Mouse (Mus musculus): ENCODE measurements around the gene Otop2. TPM values are rescaled to one million over a fixed set of nuclear protein-coding genes. Genes with fewer than 3 reads are reported as not detected.
A peak's percentile ranks its signal among the peaks of the same experiment; 100 is the strongest.

The Otop2 gene
- total and polyA plus RNA-seq, 2 experiments from 2014 or later = not detected

- peaks cover 6% of the 10 kb centered on the region; the same call in 1 of the 2 replicates for H3K36me3 ChIP-seq (replicated peaks; ENCODE audit: control insufficient read depth, insufficient read depth, low read length)
- H3K27ac ChIP-seq (ENCODE audit: low read depth) = no peak overlapping the region
- peak overlapping the region; percentile 42 for H3K4me2 ChIP-seq (ENCODE audit: low read depth, low read length)
- H3K4me1 ChIP-seq (ENCODE audit: control insufficient read depth, insufficient read depth) = peaks cover 13% of the 10 kb centered on the region; the same call in 1 of the 2 replicates
- DNase-seq (ENCODE audit: low spot score) (no peak), ATAC-seq (ENCODE audit: insufficient read depth, low read depth) (no peak)
- WGBS = 9% methylated on average over 39 of the region's 39 CpGs
- TF ChIP-seq CTCF (IDR thresholded peaks at IDR 0.05; ENCODE audit: low read depth) (peak; percentile 44), EP300 (IDR thresholded peaks at IDR 0.05; ENCODE audit: low read depth) (no peak)
- H3K9ac ChIP-seq (replicated peaks; ENCODE audit: low read depth, low read length) = no peak overlapping the region
- H3K27me3 ChIP-seq (ENCODE audit: control insufficient read depth, insufficient read depth, low read length) = peaks cover 86% of the 10 kb centered on the region
- H3K4me3 ChIP-seq (ENCODE audit: low read depth, low read length) = peak overlapping the region; percentile 48; the same call in 1 of the 2 replicates
- no peaks in the 10 kb centered on the region for H3K9me3 ChIP-seq (replicated peaks; ENCODE audit: control insufficient read depth, low read length)
Measured at GRCm38 (mm10) chr11:115264862-115265668, 41.9 kb upstream of the Otop2 start.

DNA sequence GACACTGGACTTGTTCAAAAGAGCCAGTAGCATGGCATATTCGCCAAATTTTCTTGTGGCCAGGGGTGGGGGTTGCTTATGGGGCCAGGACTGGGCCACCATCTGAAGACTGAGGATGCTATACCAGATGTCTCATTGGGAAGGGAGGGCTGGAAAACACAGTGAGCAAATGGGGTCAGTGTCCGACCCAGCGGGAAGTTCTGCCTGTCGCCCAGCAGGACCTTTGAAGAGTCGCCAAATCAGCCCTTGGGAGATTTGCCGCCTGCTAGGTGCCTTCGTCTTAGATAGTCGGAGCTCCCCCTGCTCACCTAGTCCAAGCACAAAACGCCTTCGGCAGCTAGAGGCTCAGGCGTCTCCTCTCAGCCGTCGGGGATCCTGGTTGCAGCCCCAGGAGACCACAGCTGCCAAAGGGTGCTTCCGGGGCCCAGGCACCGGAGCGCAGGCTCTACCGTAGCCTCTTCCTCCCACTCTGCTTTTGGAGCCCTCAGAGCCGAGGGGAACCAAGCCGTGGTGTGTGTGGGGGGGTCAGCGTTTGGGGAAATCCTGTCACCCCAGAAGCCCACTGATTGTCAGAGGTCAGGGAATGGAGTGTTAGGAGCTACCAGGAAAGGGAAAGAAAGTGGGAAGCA lies 41.1 kb upstream of the Otop2 start:
- Histone ChIP-seq H3K36me3 (replicated peaks; ENCODE audit: control insufficient read depth, insufficient read depth, low read length) (peaks cover 6% of the 10 kb centered on the region; the same call in 1 of the 2 replicates), H3K4me1 (ENCODE audit: control insufficient read depth, insufficient read depth) (peaks cover 13% of the 10 kb centered on the region; the same call in 1 of the 2 replicates), H3K27ac (ENCODE audit: low read depth) (no peak overlapping the region), H3K9me3 (replicated peaks; ENCODE audit: control insufficient read depth, low read length) (no peaks in the 10 kb centered on the region), H3K4me2 (ENCODE audit: low read depth, low read length) (0 out of 2 replicates have a peak overlapping the region, but pooled peaks have one; percentile 65), H3K4me3 (ENCODE audit: low read depth, low read length) (peak overlapping the region; percentile 48), H3K27me3 (ENCODE audit: control insufficient read depth, insufficient read depth, low read length) (peaks cover 78% of the 10 kb centered on the region), H3K9ac (replicated peaks; ENCODE audit: low read depth, low read length) (no peak overlapping the region)
- no peak for DNase-seq (ENCODE audit: low spot score)
- ATAC-seq (ENCODE audit: insufficient read depth, low read depth) = no peak
- no peak for TF ChIP-seq EP300 (IDR thresholded peaks at IDR 0.05; ENCODE audit: low read depth)
- TF ChIP-seq CTCF (IDR thresholded peaks at IDR 0.05; ENCODE audit: low read depth) = no peak
- 6% methylated on average over 20 of the region's 20 CpGs for WGBS

DNA sequence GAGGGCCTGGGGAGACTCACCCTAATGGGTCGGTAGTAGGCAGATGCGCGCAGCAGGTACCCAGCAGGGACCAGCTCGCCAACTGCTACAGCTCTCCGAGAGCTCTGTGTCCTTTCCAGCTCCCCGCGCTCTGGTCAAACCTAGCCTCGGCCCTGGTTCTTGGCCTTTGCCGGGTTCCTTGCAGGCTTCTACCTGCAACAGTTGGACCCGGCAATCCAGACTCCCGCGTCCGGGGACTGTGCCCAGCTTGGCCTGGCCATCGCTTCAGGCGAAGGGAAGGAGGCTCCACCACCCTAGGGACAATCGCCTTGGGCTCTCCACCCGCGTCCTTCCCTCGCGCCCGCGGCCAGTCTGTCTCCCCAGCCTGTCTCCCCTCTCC lies 40.6 kb upstream of the Otop2 start:
- H3K36me3 ChIP-seq (replicated peaks; ENCODE audit: control insufficient read depth, insufficient read depth, low read length) = peaks cover 6% of the 10 kb centered on the region; the same call in 1 of the 2 replicates
- H3K9ac ChIP-seq (replicated peaks; ENCODE audit: low read depth, low read length) = no peak overlapping the region
- H3K9me3 ChIP-seq (replicated peaks; ENCODE audit: control insufficient read depth, low read length) = no peaks in the 10 kb centered on the region
- H3K4me3 ChIP-seq (ENCODE audit: low read depth, low read length) = peak overlapping the region; percentile 48
- DNase-seq (ENCODE audit: low spot score) (no peak), ATAC-seq (ENCODE audit: insufficient read depth, low read depth) (no peak)
- TF ChIP-seq EP300 (IDR thresholded peaks at IDR 0.05; ENCODE audit: low read depth) (no peak), CTCF (IDR thresholded peaks at IDR 0.05; ENCODE audit: low read depth) (no peak)
- H3K4me1 ChIP-seq (ENCODE audit: control insufficient read depth, insufficient read depth) = peaks cover 13% of the 10 kb centered on the region; the same call in 1 of the 2 replicates
- H3K4me2 ChIP-seq (ENCODE audit: low read depth, low read length) = peak overlapping the region; percentile 65
- H3K27me3 ChIP-seq (ENCODE audit: control insufficient read depth, insufficient read depth, low read length) = peaks cover 73% of the 10 kb centered on the region
- no peak overlapping the region for H3K27ac ChIP-seq (ENCODE audit: low read depth)
- 4% methylated on average over 22 of the region's 22 CpGs for WGBS

DNA sequence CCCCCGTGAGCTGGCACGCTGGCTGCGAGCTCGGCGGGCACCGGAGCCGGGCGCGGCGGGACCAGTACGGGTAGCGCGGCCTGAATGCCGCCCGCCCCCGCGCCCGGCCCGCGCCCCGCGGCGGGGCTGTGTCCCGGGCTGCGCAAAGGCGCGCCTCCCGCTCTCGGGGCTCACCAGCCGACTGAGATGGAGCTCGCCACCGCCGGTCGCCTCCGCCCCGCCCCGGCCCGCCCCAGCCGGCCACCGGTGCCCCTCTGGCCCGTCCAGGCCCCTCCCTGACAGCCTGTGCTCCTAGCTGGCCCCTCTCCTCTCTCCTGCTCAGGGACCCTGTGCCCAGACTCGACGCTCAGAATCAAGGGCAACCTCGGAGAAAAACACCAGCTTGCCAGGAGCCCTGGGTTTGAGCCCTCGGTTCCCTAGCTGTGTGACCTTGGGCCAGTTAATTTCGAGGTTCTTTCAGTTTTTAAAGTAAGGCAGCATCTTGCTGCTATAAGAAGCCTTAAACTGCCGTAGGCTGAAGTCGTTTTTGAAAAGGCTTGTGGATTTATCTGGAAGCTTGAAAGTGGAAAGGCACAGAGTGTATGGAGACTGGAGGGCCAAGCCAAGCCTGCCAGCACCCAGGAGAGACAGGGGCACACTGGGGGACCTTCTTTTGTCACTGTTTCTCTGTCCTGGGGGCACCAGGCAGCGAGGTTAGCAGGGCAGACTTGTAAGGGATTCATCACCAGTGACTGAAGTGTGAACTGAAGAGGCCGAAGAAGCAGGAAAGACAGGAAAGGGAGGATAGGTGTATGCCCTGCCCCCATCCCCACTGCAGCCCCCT lies 39.7 kb upstream of the Otop2 start, which contains the start of gene Grin2c:
Gene Grin2c, minus strand, starts transcription at position 183 of the 823 bp plus-strand sequence.
- 9% methylated on average over 46 of the region's 50 CpGs for WGBS
- H3K4me3 ChIP-seq (ENCODE audit: low read depth, low read length) = peak within 1 kb of the TSS; percentile 48
- ATAC-seq (ENCODE audit: insufficient read depth, low read depth) (no peak), DNase-seq (ENCODE audit: low spot score) (no peak)
- peak within 1 kb of the TSS; percentile 65 for H3K4me2 ChIP-seq (ENCODE audit: low read depth, low read length)
- H3K36me3 ChIP-seq (replicated peaks; ENCODE audit: control insufficient read depth, insufficient read depth, low read length) = peaks cover 6% of the 10 kb centered on the region; the same call in 1 of the 2 replicates
- H3K27ac ChIP-seq (ENCODE audit: low read depth) = no peak within 1 kb of the TSS
- peaks cover 64% of the 10 kb centered on the region for H3K27me3 ChIP-seq (ENCODE audit: control insufficient read depth, insufficient read depth, low read length)
- no peaks in the 10 kb centered on the region for H3K9me3 ChIP-seq (replicated peaks; ENCODE audit: control insufficient read depth, low read length)
- peak within 1 kb of the TSS; percentile 9; the same call in 1 of the 2 replicates for H3K9ac ChIP-seq (replicated peaks; ENCODE audit: low read depth, low read length)
- peaks cover 13% of the 10 kb centered on the region; the same call in 1 of the 2 replicates for H3K4me1 ChIP-seq (ENCODE audit: control insufficient read depth, insufficient read depth)
- no peak for TF ChIP-seq CTCF (IDR thresholded peaks at IDR 0.05; ENCODE audit: low read depth)
- no peak for TF ChIP-seq EP300 (IDR thresholded peaks at IDR 0.05; ENCODE audit: low read depth)

DNA sequence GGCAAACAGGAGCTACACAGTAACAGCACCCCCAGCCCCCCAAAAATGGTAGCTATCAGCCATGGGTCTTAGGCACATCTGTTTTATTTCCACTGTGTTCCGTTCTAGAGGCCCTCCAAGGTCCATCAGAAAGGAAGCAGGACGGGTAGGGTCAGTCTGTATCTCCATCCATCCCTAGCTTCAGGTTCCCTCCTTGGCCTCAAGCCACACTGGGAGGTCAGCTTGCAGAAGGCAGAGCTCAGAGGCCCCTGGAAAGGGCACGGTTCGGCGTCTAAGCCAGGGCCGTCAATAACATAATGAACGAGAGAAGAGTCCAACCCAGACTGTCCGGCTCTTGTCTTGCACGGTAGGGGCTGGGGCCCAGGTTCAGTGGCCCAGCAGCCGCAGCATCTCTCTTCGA lies 39.0 kb upstream of the Otop2 start:
- TF ChIP-seq CTCF (IDR thresholded peaks at IDR 0.05; ENCODE audit: low read depth) (no peak), EP300 (IDR thresholded peaks at IDR 0.05; ENCODE audit: low read depth) (no peak)
- Histone ChIP-seq H3K9me3 (replicated peaks; ENCODE audit: control insufficient read depth, low read length) (no peaks in the 10 kb centered on the region), H3K27ac (ENCODE audit: low read depth) (no peak overlapping the region), H3K9ac (replicated peaks; ENCODE audit: low read depth, low read length) (no peak overlapping the region), H3K4me2 (ENCODE audit: low read depth, low read length) (no peak overlapping the region), H3K27me3 (ENCODE audit: control insufficient read depth, insufficient read depth, low read length) (peaks cover 57% of the 10 kb centered on the region), H3K4me1 (ENCODE audit: control insufficient read depth, insufficient read depth) (peaks cover 13% of the 10 kb centered on the region; the same call in 1 of the 2 replicates), H3K4me3 (ENCODE audit: low read depth, low read length) (no peak overlapping the region), H3K36me3 (replicated peaks; ENCODE audit: control insufficient read depth, insufficient read depth, low read length) (peaks cover 6% of the 10 kb centered on the region; the same call in 1 of the 2 replicates)
- no peak for ATAC-seq (ENCODE audit: insufficient read depth, low read depth)
- no peak for DNase-seq (ENCODE audit: low spot score)
- 85% methylated on average over 11 of the region's 11 CpGs for WGBS

Measured in heart, postnatal 0 days (tissue).